Mouse (Mus musculus): ENCODE data around the gene Nav2.

The Nav2 gene

DNA sequence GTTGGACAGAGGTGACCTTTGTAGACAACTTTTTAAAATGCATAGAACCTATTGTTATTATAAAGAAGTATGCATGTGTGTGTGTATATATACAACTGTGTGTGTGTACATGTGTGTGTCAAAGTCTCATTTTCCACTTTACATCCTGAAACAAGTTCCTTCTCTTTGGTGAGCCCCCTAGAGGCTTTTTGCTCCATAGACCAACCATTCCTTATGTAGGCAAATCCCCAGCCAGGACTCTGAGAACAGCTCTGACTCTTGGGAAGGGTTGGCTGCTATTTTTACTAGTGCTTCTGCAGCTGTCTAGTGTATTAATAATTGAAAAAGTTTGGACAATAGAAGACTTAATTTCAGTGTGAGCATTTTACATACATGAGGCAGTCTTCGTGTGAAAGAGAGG lies 464.7 kb downstream of the Nav2 start:
- DNase-seq = no peak

- no peak for DNase-seq
Measured at GRCm38 (mm10) chr7:49373661-49374060, 465.1 kb downstream of the Nav2 start.

- peak; percentile 92 for DNase-seq
Measured at GRCm38 (mm10) chr7:49375499-49375974, 467.0 kb downstream of the Nav2 start.

GRCm38 (mm10) chr7:49378608-49379007 lies 470.1 kb downstream of the Nav2 start:
- no peak for DNase-seq

GRCm38 (mm10) chr7:49380940-49381339 lies 472.4 kb downstream of the Nav2 start:
- DNase-seq = no peak

DNA sequence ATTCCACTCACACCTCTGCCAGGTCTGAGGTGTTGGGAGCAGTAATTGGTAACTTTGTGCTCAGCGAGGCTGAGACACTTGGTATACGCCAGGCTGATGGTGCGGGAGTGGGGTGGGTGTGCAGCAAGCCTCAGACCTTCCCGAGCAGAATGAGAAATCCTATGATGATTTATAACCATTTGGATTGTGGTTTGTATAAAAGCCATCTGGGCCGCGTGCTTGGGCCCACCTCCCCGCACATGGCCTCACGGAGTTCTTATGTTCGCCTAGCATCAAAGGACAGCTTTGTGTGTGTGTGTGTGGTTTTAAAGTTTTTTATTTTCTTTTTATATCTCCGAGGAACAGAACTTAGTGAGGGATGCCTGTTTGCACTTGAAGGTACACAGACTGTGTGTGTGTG lies 474.4 kb downstream of the Nav2 start:
- no peak for DNase-seq

DNA sequence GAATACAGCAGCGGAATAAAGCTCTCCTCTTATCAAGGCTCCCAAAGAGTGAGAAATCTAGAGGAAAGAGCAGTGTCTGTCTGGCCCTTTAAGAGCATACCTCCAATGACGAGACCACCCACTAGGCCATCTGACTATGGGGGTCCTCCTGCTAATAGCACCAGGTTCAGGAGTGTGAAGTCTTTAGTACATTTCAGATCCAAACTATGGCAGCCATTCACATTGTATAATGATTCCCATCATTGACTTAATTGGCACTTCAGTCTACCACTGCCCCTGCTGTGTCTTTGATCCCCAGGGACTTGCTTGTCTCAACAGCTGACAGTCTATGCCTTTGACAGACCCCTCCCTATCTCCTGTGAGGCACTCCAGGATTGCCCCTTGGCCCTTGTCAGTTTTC lies 479.6 kb downstream of the Nav2 start:
- no peak for DNase-seq

DNA sequence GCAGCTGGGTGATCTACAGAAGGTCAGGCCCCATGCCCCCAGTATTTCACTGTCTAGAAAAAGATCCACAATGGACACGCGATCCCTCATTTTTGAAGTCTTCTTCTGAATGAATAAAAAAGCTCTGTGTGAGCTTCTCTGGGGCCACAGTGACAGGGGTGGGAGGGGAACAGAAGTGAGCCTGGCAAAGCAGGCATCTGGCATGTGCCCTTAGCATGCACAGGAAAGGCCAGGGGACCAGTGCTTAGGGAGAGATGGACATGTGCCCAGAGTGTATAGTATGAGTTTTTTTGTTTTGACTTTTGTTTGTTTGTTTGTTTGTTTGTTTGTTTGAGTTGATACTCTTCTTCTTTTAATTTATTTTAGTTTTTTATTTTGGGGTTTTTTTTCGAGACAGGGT lies 481.8 kb downstream of the Nav2 start:
- DNase-seq = no peak

DNA sequence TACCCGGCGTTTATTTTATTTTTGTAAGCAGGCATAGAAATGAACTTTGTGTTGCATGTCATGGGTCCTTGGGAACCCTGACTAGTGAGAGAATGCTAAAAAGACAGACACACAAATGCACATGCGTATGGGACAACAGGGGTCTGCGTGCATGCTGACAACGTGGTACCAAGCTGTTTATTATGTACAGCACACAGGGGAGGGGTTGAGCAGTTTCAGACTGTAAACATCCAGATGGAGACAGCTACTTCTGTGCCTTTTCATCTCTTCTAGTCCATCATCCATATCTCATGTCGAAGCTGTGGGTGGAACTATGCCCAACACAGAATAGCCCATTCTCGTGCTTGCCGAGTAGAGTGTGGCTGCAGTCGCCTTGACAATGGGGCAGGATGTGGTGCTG lies 482.3 kb downstream of the Nav2 start:
- no peak for DNase-seq

- DNase-seq = no peak
Measured at GRCm38 (mm10) chr7:49392180-49392579, 483.7 kb downstream of the Nav2 start.

- DNase-seq = peak; percentile 28
Measured at GRCm38 (mm10) chr7:49392834-49393233, 484.3 kb downstream of the Nav2 start.

DNA sequence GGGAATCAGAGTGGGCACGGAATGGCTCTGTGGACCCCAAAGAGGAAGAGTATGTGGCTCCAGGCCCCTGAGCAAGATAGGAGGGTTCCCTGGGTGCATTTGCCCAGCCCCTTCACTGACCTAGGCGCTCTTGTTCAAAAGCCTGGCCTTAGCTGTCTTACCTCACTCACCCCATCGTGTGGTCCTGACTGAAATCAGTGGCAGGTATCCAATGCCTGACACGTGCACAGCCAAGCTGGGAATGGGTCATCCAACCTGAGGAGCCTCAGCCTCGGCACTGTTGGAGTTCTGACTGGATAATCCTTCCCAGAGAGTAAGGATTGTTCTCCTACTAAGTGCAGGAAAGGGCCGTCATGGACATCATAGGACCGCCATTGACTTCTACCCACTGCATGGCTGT lies 485.3 kb downstream of the Nav2 start:
- no peak for DNase-seq

- DNase-seq = no peak
Measured at GRCm38 (mm10) chr7:49396202-49396601, 487.7 kb downstream of the Nav2 start.

DNA sequence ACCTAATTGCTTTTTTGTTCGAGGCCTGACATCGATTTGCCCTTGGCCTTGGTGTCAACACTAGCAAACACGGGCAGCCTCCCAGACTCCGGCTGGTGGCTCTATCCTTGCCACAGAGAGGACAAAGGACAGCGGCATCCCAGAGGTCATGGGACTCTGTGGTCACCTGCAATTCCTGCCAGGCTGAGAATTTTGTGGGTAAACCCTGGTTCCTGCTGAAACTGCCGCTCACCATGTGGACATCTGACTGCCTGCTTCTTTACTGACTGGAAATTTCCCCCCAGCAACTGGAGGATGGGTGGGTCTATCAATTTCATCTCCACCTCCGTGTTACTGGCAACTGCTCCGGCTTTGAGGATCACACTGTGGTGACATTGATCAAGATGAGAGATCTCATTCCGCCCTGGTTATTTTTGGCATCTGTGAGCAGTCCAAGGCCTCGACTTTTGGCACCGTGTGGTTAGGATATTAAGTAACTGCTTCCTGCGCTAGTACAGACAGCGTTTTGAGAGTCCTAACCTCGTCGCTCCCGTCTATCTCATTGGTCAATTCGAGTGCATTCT lies 489.0 kb downstream of the Nav2 start:
- DNase-seq = peak; percentile 41

- no peak for DNase-seq
Measured at GRCm38 (mm10) chr7:49398020-49398516, 489.6 kb downstream of the Nav2 start.

DNA sequence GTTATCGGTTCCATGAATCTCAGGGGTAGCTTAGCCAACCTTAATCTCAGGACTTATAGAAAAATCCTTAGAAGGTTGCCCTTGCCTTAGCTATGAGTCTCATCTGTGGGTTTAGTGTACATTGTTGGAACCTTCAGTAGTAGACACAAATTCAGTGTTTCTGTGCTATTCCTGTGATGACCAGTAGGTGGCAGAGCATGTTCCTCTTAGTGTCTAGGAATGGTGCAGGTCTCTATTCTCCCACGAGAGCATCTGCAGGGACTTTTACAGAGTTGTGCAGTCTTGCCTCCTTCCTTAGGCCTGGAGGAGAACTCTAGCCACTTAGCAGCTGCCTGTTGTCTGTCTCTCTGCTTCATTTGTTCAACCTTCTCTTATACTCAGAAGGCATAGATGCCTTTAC lies 490.8 kb downstream of the Nav2 start:
- DNase-seq = peak; percentile 76

GRCm38 (mm10) chr7:49400463-49400862 lies 491.9 kb downstream of the Nav2 start:
- DNase-seq = peak; percentile 32

GRCm38 (mm10) chr7:49402526-49402925 lies 494.0 kb downstream of the Nav2 start:
- no peak for DNase-seq

- DNase-seq = no peak
Measured at GRCm38 (mm10) chr7:49407688-49408087, 499.2 kb downstream of the Nav2 start.

GRCm38 (mm10) chr7:49408625-49409024 lies 500.1 kb downstream of the Nav2 start:
- DNase-seq = no peak

DNA sequence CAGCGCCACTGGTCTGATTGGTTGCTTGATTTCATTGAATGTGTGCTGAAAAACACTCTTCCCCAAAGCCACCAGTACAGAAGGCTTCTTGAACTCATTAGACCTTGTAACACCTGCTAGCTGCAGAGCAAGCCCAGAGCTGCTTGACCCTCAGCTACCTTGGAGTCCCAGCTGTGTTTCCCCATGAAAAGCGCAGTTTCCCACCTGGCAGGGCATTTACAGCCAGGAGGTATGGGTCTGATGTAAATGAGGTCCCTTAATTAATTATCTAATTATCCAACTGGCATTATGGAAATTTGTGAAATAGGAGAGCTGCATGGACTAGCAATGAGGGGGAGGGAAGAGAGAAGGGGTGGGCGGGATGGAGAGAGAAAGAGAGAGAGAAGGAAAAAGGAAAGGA lies 500.7 kb downstream of the Nav2 start:
- DNase-seq = no peak

- no peak for DNase-seq
Measured at GRCm38 (mm10) chr7:49410188-49410587, 501.7 kb downstream of the Nav2 start.

GRCm38 (mm10) chr7:49410892-49411291 lies 502.4 kb downstream of the Nav2 start:
- DNase-seq = no peak

DNA sequence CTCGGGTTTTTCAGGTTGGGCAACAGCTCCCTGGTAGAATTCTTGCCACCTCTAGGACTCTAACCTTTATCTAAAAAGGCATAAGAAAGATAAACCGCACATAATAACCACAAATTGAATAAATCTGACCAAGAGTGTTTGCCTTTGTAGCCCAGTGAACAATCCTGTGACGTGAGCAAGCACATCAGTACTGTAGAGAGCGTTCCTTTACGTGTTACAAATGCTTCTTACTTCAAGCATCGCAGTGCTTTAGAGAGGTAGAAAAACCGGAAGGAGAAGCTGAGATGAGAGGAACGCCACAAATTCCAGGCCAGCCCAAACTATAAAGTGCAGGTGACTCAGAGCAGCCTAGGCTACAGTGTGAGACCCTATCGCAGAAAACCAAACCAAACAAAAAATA lies 503.3 kb downstream of the Nav2 start:
- DNase-seq = no peak

DNA sequence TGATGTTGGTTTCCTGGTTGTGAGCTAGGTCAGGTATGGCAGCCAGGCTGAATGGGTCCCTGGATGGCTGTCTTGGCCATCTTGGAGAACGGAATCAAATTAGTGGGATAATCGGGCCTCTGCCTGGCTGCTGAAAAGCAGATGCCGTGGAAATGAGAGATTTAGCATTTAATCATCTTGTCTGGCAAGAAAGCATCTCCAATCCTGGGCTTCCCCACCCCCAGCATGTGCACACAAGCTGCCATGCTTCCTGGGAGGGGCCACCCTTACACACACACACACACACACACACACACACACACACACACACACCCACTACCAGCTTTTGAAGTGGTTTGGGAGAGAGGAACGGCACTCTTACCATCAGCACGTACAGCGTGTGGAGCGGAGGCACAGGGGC lies 506.6 kb downstream of the Nav2 start:
- DNase-seq = no peak

All from lung, postnatal 10 days (tissue).